Mouse (Mus musculus) embryonic fibroblast, embryonic 13.5 days (primary cell): ENCODE measurements around the gene S1pr5.
"Not testable (repeated sequence)": the region's sequence is repeated elsewhere in the genome, so short reads cannot be mapped to it uniquely, and the experiment has no call there.

Experiments
- CTCF ChIP-seq: IDR thresholded peaks from 2 replicates; pipeline ENCODE4 v1.5.1; 2011; ENCODE audit warnings: mild to moderate bottlenecking, control low read depth, low read length, moderate library complexity, borderline replicate concordance; ENCODE audit not compliant: insufficient read depth
- POLR2A ChIP-seq: IDR thresholded peaks from 2 replicates; pipeline ENCODE4 v1.6.1; 2011; ENCODE audit warnings: low read depth, mild to moderate bottlenecking, control low read depth, low read length, moderate library complexity

DNA sequence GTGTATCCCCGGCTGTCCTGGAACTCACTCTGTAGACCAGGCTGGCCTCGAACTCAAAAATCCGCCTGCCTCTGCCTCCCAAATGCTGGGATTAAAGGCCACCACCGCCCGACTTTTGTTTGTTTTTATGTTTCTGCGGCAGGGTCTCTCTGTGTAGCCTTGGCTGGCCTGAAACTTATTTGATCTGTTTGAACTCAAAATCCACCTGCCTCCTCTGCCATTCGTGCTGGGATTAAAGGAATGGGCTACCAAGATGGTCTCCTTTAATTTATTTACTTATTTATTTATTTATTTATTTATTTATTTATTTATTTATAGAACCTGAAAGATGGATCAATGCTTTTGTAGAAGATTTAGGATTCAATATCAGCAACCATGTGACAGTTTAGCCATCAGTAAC lies 43.6 kb upstream of the S1pr5 start:
- not testable (repeated sequence) for TF ChIP-seq POLR2A, CTCF
